Mouse (Mus musculus) c-Kit-positive CD71-positive TER-119-negative erythroid progenitor cells, embryonic 14.5 days (primary cell): ENCODE measurements around the gene Prss16.

ENCODE experiments used
- DNase-seq: peaks from one replicate; pipeline ENCODE4 v3.0.0-alpha.2; 2013; ENCODE audit warnings: low read depth

Gene Prss16

DNA sequence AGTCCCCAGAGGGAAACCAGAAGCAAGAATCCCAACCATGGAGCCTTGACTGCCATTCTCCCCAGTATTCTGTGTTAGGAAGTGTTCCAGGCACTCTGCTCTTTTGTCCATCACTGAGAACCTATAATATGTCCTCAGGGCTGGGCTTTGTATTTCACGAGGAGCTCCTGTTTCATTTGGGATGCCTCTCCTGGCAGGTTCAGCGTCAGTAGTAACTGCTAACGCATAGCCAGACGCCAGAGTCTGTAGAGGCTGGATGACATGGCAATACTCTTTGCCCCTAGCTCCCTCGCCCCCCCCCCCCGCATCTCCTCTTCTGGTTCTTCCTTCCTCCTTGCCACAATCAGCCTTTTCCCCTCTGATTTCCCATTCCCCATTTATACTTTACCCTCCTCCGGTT is at the start of gene Prss16:
TSS of gene Prss16 (minus strand) at position 101 of the 400 bp plus-strand sequence.
- no peak for DNase-seq

DNA sequence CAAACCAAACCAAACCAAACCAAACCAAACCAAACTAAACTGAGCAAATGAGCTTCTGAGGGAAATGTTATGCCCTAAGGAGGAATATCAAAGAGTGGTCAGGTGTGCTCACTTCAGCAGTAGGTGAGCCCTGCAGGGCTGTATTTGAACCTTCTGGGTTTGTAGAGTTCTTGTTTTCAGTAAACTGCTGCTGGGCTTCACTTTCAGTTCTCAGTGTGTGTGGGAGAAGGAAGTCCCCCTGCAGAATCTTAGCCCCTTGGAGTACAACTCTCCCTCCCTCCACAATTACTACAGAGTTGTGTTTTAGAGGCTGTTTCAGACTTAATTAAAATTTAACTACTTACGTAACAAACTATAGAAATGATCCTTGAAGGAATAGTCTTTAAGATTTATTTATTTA is 44.2 kb upstream of the Prss16 start:
- no peak for DNase-seq

DNA sequence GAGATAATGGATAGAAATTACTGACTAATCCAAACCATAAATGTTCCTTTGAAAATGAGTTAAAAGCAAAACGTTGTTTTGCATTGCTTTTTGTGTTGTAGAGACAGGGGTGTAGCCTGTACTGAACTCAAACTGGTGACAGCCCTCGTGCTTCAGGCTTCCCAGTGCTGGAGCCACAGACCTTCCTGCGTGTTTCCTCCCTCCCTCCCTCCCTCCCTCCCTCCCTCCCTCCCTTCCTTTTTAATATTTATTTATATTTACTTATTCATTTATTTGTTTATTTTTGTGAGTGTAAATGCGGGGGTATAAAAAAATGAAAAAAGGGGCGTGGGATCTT is 41.9 kb upstream of the Prss16 start:
- DNase-seq: no peak

DNA sequence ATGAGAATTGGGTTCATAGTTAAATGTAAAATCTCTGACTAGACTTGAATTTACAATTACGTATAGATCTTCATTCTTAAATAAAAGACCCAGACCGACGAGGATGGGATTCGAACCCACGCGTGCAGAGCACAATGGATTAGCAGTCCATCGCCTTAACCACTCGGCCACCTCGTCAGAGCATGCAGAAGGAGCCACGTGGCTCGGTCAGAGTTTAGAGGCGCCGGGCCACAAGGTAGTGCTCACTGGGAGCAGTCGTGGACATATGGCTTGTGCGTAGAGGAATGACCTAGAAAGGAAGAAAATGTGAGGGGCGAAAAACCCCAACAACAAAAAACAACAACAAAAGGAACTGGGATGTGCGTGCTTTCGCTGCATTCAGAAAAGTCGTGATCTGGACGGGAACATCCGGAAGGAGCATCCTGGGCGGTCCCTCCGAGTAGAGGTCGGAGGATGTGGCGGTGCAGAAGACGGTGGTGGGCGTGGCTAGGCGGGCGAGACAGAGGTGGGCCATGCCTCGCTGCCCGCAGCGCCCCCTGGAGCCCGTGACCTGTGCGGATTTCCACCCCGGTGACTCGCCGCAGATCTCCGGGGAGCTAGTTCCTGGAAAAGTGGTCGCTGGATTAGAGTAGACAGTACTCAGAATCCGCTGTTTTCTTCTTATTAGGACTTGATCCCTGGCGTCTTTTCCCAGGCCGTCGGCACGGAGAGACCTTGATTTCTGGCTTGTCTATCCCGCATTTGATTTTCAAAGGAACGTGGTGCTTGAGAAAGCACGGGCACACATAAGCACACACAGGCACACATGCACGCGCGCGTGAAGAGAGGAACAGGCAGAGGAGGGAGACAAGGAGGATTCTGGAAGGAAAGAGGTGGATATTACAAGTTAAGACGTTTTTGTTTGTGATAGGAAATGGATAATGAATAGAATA is 41.3 kb upstream of the Prss16 start:
- DNase-seq: peak; percentile 90

DNA sequence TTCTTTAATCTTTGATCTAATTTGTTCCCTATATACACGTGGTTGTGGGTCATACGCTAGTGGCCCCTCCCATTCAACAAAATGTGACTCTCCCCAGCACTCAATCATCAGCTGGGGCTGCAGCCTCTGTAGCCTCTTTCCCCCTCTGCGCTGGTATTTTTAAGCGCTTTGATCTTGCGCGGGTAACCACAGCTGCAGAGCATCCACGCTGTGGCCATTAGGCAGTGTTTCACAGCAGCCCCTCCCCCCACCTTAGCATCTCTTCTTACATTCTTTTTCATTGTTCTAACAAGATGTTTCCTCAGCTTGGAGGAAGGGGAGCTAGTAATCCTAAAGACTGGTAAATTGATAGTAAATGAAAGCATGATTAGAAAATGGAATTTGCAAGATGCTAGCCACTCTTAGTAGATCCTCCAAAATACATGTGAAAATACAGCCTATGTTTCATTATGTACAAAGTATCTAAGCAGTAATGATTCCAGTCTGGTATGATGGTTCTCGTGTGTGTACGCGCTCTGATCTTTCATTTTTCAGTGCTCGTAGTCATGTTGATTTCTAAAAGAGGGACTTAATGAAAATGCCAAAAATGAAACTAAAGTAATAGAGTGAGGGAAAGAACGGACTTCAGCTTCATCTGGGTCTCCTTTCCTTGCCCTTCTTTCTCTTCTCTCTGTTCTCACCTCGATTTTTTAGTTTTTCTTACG is 40.3 kb upstream of the Prss16 start:
- no peak for DNase-seq

DNA sequence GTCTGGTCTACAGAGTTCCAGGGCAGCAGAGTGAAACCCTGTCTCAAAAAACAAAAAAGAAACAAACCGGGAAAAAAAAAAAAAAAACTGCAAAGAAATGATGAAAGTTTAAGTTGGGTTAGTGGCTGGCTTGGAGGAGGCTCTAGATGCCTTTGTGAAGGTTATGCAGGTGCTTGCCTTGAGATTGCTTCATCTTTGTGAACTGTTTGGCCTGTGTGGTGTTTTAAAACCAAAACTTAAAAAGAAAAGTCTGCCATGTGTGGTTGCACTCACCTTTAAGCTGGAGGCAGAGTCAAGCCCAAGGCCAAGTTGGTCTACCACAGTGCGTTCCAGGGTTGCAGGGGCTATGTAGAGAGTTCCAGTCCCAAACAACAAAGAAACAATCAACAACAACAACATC is 39.5 kb upstream of the Prss16 start:
- no peak for DNase-seq

DNA sequence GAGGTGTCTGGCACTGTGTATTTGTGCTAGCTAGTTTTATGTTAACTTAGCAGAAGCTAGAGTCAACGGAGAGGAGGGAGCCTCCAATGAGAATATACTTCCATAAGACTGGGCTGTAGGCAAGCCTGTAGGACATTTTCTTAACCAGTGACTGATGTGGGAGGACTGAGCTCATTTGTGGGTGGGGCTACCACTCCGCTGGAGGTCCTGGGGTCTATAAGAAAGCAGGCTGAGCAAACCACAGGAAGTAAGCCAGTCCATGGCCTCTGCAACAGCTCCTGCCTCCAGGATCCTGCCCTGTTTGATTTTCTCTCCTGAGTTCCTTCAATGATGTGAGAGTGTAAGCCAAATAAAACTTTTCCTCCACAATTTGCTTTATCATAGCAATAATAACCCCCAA is 35.8 kb upstream of the Prss16 start:
- no peak for DNase-seq

DNA sequence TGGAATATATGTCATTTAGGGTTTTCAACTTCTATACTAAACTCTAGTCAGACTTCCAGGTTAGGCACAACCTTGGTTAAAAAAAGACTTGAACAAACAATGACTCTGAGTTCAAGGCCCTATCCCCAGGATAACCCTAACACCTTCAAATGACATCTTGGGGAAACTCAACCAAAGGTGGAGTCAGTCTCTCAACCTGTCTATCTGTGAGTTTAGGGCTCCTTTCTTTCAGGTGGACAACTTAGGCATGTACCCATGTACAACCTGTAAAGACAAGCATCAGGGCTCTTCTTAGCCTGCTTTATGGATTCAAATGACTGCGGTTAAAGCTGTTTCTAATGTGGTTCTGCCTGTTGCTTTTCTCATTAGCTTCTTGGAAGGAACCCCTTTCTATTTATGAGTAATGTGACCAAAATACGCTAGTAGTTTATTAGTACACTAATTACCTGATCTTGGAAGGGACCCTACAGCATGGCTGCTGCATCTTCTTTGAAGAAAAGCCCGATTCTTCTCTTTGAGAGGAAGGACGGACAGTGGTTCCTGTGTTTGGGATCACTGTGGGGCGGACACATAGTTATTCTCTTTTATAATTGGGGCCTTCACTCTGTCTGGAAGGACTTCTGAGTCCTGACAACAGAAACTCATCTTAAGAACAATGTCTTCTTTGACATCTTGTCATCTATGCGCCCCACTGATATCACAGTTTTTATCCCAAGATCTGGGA is 35.1 kb upstream of the Prss16 start:
- DNase-seq: no peak

DNA sequence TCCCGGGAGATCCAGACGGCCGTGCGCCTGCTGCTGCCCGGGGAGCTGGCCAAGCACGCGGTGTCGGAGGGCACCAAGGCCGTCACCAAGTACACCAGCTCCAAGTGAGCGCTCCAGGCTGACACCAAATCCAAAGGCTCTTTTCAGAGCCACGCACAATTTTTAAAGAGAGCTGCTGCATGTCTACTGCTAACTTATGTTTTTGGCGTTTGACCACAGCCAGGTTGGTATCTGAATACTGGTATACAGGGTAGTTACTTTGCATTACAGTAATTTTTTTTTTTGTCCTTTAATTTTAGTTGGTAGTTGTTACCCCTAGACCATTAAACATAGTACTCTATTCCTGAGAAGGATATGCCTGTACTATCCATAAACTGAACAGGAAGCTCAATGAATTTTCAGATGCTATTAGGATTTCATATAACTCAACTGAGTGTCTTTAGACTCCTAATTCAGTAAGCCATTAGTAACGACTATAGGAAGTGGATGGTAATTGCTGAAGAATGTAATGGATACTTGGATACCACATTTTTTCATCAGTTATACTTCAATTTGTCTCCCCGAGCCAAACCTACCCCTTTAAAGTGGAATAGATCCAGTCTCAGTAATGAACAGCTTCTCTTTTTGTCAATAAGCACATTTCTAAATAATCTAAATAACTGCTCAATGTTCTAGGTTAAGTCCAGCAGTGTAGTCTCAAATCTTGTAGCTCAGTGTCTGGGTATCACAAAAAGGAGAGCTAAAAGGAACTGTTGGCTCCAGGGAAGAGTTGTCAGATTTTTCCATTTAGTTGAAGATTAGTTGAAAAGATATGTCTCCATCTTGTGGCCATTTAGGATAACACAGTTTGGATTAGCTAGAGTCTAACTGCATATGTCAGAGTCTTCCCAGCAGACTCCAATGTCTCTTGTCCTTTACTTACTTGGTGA is 34.2 kb upstream of the Prss16 start:
- peak; percentile 71 for DNase-seq

DNA sequence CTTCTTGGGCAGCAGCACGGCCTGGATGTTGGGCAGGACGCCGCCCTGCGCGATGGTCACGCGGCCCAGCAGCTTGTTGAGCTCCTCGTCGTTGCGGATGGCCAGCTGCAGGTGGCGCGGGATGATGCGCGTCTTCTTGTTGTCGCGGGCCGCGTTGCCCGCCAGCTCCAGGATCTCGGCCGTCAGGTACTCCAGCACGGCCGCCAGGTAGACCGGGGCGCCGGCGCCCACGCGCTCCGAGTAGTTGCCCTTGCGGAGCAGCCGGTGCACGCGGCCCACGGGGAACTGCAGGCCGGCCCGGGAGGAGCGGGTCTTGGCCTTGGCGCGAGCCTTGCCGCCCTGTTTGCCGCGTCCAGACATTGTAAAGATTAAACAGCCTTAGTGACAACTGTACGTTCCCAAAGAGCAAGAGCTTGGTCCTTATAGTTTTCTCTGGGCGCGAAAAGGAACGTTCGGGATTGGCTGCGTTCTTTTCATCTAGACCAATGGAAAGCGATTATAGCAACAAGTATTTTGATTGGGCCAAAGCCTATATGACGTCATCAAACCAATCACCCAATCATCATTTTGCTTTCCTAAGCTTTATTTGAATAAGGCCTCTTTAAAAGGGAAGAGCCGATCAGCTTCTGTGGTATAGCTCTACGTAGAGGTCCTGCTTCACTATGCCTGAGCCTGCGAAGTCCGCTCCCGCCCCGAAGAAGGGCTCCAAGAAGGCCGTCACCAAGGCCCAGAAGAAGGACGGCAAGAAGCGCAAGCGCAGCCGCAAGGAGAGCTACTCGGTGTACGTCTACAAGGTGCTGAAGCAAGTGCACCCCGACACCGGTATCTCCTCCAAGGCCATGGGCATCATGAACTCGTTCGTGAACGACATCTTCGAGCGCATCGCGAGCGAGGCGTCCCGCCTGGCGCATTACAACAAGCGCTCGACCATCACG is 33.3 kb upstream of the Prss16 start, which contains the start of the genes Hist1h2ag and Hist1h2bj:
TSS of gene Hist1h2ag (minus strand) at position 377 of the 935 bp plus-strand sequence.
TSS of gene Hist1h2bj (plus strand) at position 647 of the 935 bp plus-strand sequence.
- peak; percentile 98 for DNase-seq

DNA sequence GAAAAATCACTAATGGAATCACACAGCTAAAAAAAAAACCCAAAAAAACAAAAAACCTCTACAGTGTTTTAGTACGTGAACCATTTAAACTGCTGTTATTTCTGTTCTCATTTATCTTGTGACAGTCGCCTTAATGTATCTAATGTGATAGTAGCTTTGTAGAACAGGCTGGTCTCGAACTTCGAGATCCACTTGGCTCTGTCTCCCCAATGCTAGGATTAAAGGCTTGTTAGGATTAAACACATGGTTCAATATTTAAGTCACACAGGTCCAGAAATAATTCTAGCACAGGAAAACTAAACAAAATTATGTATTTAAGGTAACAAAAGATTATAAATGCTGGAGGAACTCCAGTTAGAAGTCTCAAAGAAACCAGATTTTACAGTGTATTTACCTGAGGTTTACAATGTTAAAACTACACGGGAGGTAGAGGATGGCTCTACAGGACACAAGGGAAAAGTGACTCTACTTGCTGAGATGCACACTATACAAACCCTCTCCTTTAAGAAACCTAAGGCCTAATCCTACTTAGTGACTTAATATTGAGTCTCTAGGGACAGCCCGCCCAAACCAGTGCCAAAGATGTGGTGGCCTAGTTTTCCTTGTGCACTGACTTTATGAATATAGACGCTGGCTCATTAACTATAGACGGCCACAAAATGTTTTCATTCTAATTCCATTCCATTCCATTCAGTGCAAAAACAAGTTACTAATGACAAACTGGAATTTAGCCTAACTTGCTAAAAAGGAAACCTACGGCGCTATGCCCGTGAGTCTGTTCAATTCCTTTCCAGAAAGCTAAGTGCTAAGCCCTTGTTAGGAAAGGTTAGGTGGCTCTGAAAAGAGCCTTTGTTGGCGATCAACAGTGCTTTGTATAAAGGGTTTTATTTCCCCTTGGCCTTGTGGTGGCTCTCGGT is 32.4 kb upstream of the Prss16 start:
- DNase-seq: peak; percentile 55

DNA sequence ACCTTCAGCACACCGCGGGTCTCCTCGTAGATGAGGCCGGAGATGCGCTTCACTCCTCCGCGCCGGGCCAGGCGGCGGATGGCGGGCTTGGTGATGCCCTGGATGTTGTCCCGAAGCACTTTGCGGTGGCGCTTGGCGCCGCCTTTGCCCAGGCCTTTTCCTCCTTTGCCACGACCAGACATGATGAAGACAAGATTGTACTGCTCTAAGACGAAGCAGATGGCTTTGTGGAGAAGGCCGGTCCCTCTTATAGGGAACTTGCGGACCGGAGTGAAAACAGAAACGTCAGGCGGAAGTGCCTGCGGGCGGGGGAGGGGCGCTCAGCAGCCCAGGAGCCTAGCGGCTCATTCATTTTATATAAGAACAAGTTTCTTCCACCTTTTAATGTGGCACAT is 31.6 kb upstream of the Prss16 start, which contains the start of gene Hist1h4i:
TSS of gene Hist1h4i (minus strand) at position 221 of the 395 bp plus-strand sequence.
- peak; percentile 95 for DNase-seq

DNA sequence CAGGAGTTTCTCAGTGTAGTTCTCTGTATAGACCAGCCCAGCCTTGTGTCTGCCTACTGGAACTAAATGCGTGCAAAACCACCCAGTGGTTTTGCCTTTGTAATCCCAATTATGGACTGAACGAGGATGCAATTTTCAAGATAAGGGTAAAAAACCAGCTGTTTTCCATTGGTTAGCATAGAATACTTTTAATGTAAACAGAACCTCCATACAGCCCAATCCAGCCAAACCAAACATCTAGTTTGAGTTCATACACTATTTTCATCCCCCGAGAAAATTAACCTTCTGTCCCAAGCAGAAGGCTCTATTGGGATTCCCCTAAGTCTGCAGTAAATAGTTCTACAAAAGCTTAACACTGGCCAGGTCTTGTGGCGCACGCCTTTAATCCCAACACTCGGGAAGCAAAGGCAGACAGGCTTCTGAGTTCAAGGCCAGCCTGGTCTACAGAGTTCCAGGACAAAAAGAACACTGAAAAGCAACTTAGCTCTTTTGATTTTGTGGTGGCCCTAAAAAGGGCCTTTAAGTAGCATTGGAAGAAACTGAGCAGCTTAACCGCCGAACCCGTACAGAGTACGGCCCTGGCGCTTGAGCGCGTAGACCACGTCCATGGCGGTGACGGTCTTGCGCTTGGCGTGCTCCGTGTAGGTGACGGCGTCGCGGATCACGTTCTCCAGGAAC is 31.1 kb upstream of the Prss16 start:
- DNase-seq: no peak

DNA sequence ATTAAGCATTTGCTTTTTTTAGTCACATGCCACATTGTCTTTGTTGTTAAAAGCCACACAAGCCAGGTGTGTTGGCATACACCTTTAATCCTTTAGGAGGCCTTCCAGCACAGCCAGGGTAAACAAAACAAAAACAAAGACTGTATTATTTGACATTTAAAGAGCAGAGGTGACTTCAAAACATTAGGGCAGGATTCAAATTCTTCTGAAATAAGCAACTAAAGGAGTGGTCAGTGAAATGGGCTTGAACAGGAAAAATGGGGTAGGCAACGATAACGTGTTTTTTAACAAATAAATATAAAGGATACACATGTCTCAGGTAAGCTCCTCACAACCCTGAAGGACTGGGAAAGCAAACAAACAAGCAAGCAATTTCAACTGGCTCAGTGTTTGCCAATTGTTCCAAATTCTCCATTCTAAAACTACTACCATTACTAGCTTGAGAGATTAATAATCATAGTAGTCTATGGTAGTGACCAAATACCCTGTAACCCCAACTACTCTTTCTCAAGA is 30.5 kb upstream of the Prss16 start:
- DNase-seq: no peak

DNA sequence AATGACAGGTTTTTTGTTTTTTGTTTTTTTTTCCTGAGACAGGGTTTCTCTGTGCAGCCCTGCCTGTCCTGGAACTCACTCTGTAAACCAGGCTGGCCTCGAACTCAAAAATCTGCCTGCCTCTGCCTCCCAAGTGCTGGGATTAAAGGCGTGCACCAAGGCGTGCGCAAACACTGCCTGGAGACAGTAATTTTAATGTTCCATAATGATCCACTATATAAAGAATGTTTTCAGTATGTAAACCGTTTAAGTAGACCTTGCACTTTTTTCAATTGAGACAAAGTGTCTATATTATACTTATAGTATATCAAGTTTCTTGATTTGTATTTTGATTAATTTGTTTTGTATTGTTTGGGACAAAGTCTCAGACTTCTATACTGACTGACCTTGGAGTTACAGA is 29.8 kb upstream of the Prss16 start:
- no peak for DNase-seq

DNA sequence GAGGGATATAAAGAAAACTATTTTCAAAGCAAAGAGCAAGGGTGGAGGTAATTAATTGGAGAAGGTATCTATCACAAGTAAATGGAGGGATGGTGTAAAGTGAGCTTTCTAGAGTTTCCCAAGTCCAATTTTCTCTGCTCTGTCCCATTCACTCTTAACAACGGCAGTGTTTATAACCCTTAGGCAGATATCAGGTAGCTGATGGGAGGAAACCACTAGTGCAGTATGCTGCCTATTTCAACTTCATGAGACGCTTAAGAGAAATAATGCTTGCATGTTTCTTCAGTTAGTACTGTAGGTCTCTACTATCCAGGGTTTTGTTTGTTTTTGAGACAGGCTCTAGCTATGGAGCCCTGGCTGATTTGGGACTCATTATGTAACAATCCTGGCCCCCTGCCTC is 27.9 kb upstream of the Prss16 start:
- DNase-seq: no peak

DNA sequence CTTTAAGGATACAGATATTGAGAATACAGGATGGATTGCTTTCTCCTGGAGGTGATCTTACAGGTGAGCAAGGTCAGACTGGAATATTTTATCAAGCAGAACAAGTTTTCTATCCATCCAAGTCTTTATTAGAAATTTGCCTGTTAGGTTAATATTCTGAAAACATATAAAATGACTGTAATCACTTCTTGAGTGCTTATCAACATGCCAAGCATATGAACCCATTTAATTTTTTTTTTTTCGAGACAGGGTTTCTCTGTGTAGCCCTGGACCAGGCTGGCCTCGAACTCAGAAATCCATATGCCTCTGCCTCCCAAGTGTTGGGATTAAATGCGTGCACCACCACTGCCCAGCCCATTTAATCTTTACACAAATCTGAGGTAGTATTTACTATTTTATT is 27.4 kb upstream of the Prss16 start:
- DNase-seq: no peak
